Mouse (Mus musculus) thymus, postnatal 25 days (tissue): ENCODE results near the gene T2.

Experiments
- DNase-seq: peaks from one replicate; pipeline ENCODE4 v3.0.0; 2022

T2 gene

GRCm38 (mm10) chr17:8420739-8421138 is 64.9 kb downstream of the T2 start:
- peak; percentile 28 for DNase-seq

GRCm38 (mm10) chr17:8421517-8421916 is 65.7 kb downstream of the T2 start:
- no peak for DNase-seq

GRCm38 (mm10) chr17:8423283-8423682 is 67.5 kb downstream of the T2 start:
- DNase-seq: peak; percentile 36

- DNase-seq: no peak
Observed at GRCm38 (mm10) chr17:8429436-8429835, 73.6 kb downstream of the T2 start.

GRCm38 (mm10) chr17:8429896-8430295 is 74.1 kb downstream of the T2 start:
- no peak for DNase-seq

GRCm38 (mm10) chr17:8432179-8432800 is 76.5 kb downstream of the T2 start:
- no peak for DNase-seq

- no peak for DNase-seq
Observed at GRCm38 (mm10) chr17:8433121-8433977, 77.6 kb downstream of the T2 start.

- DNase-seq: no peak
Observed at GRCm38 (mm10) chr17:8433978-8434960, 78.5 kb downstream of the T2 start, which contains the start of gene T. T (plus strand) TSS chr17:8434423.

- no peak for DNase-seq
Observed at GRCm38 (mm10) chr17:8436184-8436583, 80.4 kb downstream of the T2 start.

- no peak for DNase-seq
Observed at GRCm38 (mm10) chr17:8444062-8444461, 88.3 kb downstream of the T2 start.

GRCm38 (mm10) chr17:8447676-8448192 is 91.9 kb downstream of the T2 start:
- DNase-seq: no peak

GRCm38 (mm10) chr17:8448324-8448723 is 92.5 kb downstream of the T2 start:
- no peak for DNase-seq

- DNase-seq: no peak
Observed at GRCm38 (mm10) chr17:8455196-8455595, 99.4 kb downstream of the T2 start.

- no peak for DNase-seq
Observed at GRCm38 (mm10) chr17:8455601-8456000, 99.8 kb downstream of the T2 start.

GRCm38 (mm10) chr17:8456856-8457460 is 101.2 kb downstream of the T2 start:
- DNase-seq: no peak

- DNase-seq: peak; percentile 52
Observed at GRCm38 (mm10) chr17:8461568-8461967, 105.8 kb downstream of the T2 start.

- DNase-seq: peak; percentile 47
Observed at GRCm38 (mm10) chr17:8463482-8464128, 107.8 kb downstream of the T2 start.

- no peak for DNase-seq
Observed at GRCm38 (mm10) chr17:8467771-8468170, 112.0 kb downstream of the T2 start.

GRCm38 (mm10) chr17:8468716-8469344 is 113.0 kb downstream of the T2 start:
- peak; percentile 72 for DNase-seq
